Mouse (Mus musculus): Measurements from ENCODE around the gene Ddb2. TPM values are rescaled to one million over a fixed set of nuclear protein-coding genes. Genes with fewer than 3 reads are reported as not detected.

Ddb2 gene
- polyA plus RNA-seq (2012; rRNA removed): 11.8 and 13.9 TPM in 2 replicates

GRCm38 (mm10) chr2:91236601-91237510, at the start of gene Ddb2:
Gene Ddb2, minus strand, starts transcription at chr2:91236982.
- under 1% methylated on average over 47 of the region's 48 CpGs for WGBS
- Histone ChIP-seq H3K4me3 (replicated peaks; ENCODE audit: extremely low read depth, low read depth, low read length) (peak within 1 kb of the TSS; percentile 86), H3K4me1 (ENCODE audit: control insufficient read depth, insufficient read depth, low read length) (no peaks in the 10 kb centered on the region; the same call in 1 of the 2 replicates)
- TF ChIP-seq POLR2A (IDR thresholded peaks at IDR 0.05; ENCODE audit: borderline replicate concordance, extremely low read depth, low read depth, low read length) (peak; percentile 81; the same call in 1 of the 2 replicates), CTCF (IDR thresholded peaks at IDR 0.05; ENCODE audit: insufficient read depth, low read length) (no peak)
- peak; percentile 84 for DNase-seq

- Histone ChIP-seq H3K4me3 (replicated peaks; ENCODE audit: extremely low read depth, low read depth, low read length) (no peak overlapping the region), H3K4me1 (ENCODE audit: control insufficient read depth, insufficient read depth, low read length) (no peaks in the 10 kb centered on the region)
- peak; percentile 78 for DNase-seq
- TF ChIP-seq CTCF (IDR thresholded peaks at IDR 0.05; ENCODE audit: insufficient read depth, low read length) (peak; percentile 94), POLR2A (IDR thresholded peaks at IDR 0.05; ENCODE audit: borderline replicate concordance, extremely low read depth, low read depth, low read length) (no peak)
- 17% methylated on average over 7 of the region's 7 CpGs for WGBS
Observed at GRCm38 (mm10) chr2:91285885-91286505, 49.2 kb upstream of the Ddb2 start.

- WGBS: 49% methylated on average over 13 of the region's 13 CpGs
- Histone ChIP-seq H3K4me3 (replicated peaks; ENCODE audit: extremely low read depth, low read depth, low read length) (no peak overlapping the region), H3K4me1 (ENCODE audit: control insufficient read depth, insufficient read depth, low read length) (no peaks in the 10 kb centered on the region)
- TF ChIP-seq POLR2A (IDR thresholded peaks at IDR 0.05; ENCODE audit: borderline replicate concordance, extremely low read depth, low read depth, low read length) (no peak), CTCF (IDR thresholded peaks at IDR 0.05; ENCODE audit: insufficient read depth, low read length) (no peak)
- DNase-seq: no peak
Observed at GRCm38 (mm10) chr2:91284375-91285199, 47.8 kb upstream of the Ddb2 start.

- DNase-seq: no peak
- Histone ChIP-seq H3K4me1 (ENCODE audit: control insufficient read depth, insufficient read depth, low read length) (no peaks in the 10 kb centered on the region), H3K4me3 (replicated peaks; ENCODE audit: extremely low read depth, low read depth, low read length) (no peak overlapping the region)
- 65% methylated on average over 3 of the region's 3 CpGs for WGBS
- TF ChIP-seq CTCF (IDR thresholded peaks at IDR 0.05; ENCODE audit: insufficient read depth, low read length): no peak
- no peak for TF ChIP-seq POLR2A (IDR thresholded peaks at IDR 0.05; ENCODE audit: borderline replicate concordance, extremely low read depth, low read depth, low read length)
Observed at GRCm38 (mm10) chr2:91283972-91284371, 47.2 kb upstream of the Ddb2 start.

GRCm38 (mm10) chr2:91281366-91281765, 44.6 kb upstream of the Ddb2 start:
- DNase-seq: no peak
- Histone ChIP-seq H3K4me1 (ENCODE audit: control insufficient read depth, insufficient read depth, low read length) (no peaks in the 10 kb centered on the region), H3K4me3 (replicated peaks; ENCODE audit: extremely low read depth, low read depth, low read length) (no peak overlapping the region)
- TF ChIP-seq CTCF (IDR thresholded peaks at IDR 0.05; ENCODE audit: insufficient read depth, low read length) (no peak), POLR2A (IDR thresholded peaks at IDR 0.05; ENCODE audit: borderline replicate concordance, extremely low read depth, low read depth, low read length) (no peak)
- 62% methylated on average over 5 of the region's 5 CpGs for WGBS

- TF ChIP-seq CTCF (IDR thresholded peaks at IDR 0.05; ENCODE audit: insufficient read depth, low read length) (no peak), POLR2A (IDR thresholded peaks at IDR 0.05; ENCODE audit: borderline replicate concordance, extremely low read depth, low read depth, low read length) (no peak)
- Histone ChIP-seq H3K4me1 (ENCODE audit: control insufficient read depth, insufficient read depth, low read length) (no peaks in the 10 kb centered on the region), H3K4me3 (replicated peaks; ENCODE audit: extremely low read depth, low read depth, low read length) (no peak overlapping the region)
- 51% methylated on average over 2 of the region's 2 CpGs for WGBS
- DNase-seq: no peak
Observed at GRCm38 (mm10) chr2:91279372-91279755, 42.6 kb upstream of the Ddb2 start.

- TF ChIP-seq CTCF (IDR thresholded peaks at IDR 0.05; ENCODE audit: insufficient read depth, low read length): peak; percentile 71
- 0 out of 2 replicates have a peak, but pooled peaks have one; percentile 25 for TF ChIP-seq POLR2A (IDR thresholded peaks at IDR 0.05; ENCODE audit: borderline replicate concordance, extremely low read depth, low read depth, low read length)
- H3K4me1 ChIP-seq (ENCODE audit: control insufficient read depth, insufficient read depth, low read length): no peaks in the 10 kb centered on the region
- 39% methylated on average over 10 of the region's 10 CpGs for WGBS
- no peak overlapping the region for H3K4me3 ChIP-seq (replicated peaks; ENCODE audit: extremely low read depth, low read depth, low read length)
- DNase-seq: peak; percentile 48
Observed at GRCm38 (mm10) chr2:91278749-91279371, 42.1 kb upstream of the Ddb2 start.

GRCm38 (mm10) chr2:91269687-91270133, 32.9 kb upstream of the Ddb2 start:
- WGBS: 91% methylated on average over 8 of the region's 8 CpGs
- TF ChIP-seq POLR2A (IDR thresholded peaks at IDR 0.05; ENCODE audit: borderline replicate concordance, extremely low read depth, low read depth, low read length) (no peak), CTCF (IDR thresholded peaks at IDR 0.05; ENCODE audit: insufficient read depth, low read length) (no peak)

More at GRCm38 (mm10) chr2:91269687-91270133, 32.9 kb upstream of the Ddb2 start:
- H3K4me1 ChIP-seq (ENCODE audit: control insufficient read depth, insufficient read depth, low read length): peaks cover 2% of the 10 kb centered on the region
- no peak overlapping the region for H3K4me3 ChIP-seq (replicated peaks; ENCODE audit: extremely low read depth, low read depth, low read length)
- no peak for DNase-seq

Measured in lung, adult 2 months (tissue).